In the genomic region with DNA sequence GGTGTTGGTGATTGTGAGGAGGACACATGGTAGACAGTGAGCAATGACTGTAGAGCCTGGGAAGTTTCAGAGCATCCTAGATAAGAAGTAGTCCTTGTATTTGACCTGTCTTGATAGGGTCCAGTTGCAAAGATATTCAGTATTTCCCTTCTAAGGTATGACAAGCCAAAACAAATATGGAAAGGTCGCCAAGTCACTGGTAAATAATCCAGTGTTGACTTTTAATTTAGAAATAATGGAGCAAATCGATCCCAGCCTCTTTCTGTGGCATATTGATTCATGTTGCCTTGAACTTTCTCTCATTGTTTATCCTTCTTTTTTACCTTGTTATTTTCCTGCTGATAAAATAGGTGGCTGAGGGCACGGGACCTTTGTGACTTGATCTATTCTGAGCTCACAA, we compare ENCODE assay signal across 33 mouse cellular contexts.
"Had no signal": no experiment of that assay in that cellular context is flagged by ENCODE, and none has a peak within 500 bp of the region (broad histone marks: within the 10 kb centered on the region; RNA-seq: fewer than 3 reads in every experiment).

No protein-coding gene starts in this region.

- H3K4me1 ChIP-seq: hindbrain, embryonic 12.5 days had no signal

- H3K36me3 ChIP-seq: heart, embryonic 10.5 days; heart, embryonic 12.5 days; heart, embryonic 15.5 days; hindbrain, embryonic 10.5 days; hindbrain, embryonic 12.5 days; hindbrain, embryonic 13.5 days; hindbrain, embryonic 15.5 days; intestine, embryonic 15.5 days; kidney, embryonic 15.5 days had no signal

- H3K27ac ChIP-seq: heart, embryonic 10.5 days; heart, embryonic 13.5 days; heart, embryonic 15.5 days; hindbrain, embryonic 10.5 days; hindbrain, embryonic 12.5 days; hindbrain, embryonic 13.5 days; hindbrain, embryonic 14.5 days; hindbrain, embryonic 15.5 days; hindbrain, postnatal 0 days; intestine, embryonic 15.5 days; kidney, embryonic 15.5 days; kidney, postnatal 0 days; layer of hippocampus, adult 2 months had no signal

- ATAC-seq: hindbrain, embryonic 16.5 days; hindbrain, postnatal 0 days; inflammation-experienced regulatory T-cells, adult 6 months; intestine, embryonic 15.5 days; intestine, embryonic 16.5 days; intestine, postnatal 0 days had no signal

- H3K27me3 ChIP-seq: heart, embryonic 12.5 days; heart, embryonic 13.5 days; heart, embryonic 15.5 days; hindbrain, embryonic 12.5 days; hindbrain, embryonic 13.5 days; hindbrain, embryonic 15.5 days; intestine, embryonic 15.5 days; kidney, embryonic 15.5 days had no signal

- DNase-seq: heart, postnatal 10 days; heart, postnatal 14 days; heart, postnatal 36 days; heart, postnatal 4 days; kidney, adult 11 months; kidney, adult 18-20 months; kidney, adult 8-10 months; kidney, adult 9 months; kidney, postnatal 10 days; kidney, postnatal 14 days; kidney, postnatal 25 days; kidney, postnatal 4 days; layer of hippocampus, adult 9-11 months; layer of hippocampus, postnatal 36 days had no signal

- H3K9me3 ChIP-seq: heart, embryonic 10.5 days; heart, embryonic 12.5 days; heart, embryonic 13.5 days; heart, embryonic 15.5 days; hindbrain, embryonic 10.5 days; hindbrain, embryonic 12.5 days; hindbrain, embryonic 13.5 days; hindbrain, embryonic 15.5 days; intestine, embryonic 15.5 days; kidney, embryonic 15.5 days had no signal

- H3K4me3 ChIP-seq: heart, embryonic 10.5 days; heart, embryonic 12.5 days; heart, embryonic 13.5 days; heart, embryonic 15.5 days; hindbrain, embryonic 10.5 days; hindbrain, embryonic 12.5 days; hindbrain, embryonic 13.5 days; hindbrain, embryonic 15.5 days; intestine, embryonic 15.5 days; kidney, embryonic 15.5 days; layer of hippocampus, adult 2 months had no signal

- H3K9ac ChIP-seq: heart, embryonic 12.5 days; heart, embryonic 13.5 days; heart, embryonic 15.5 days; hindbrain, embryonic 12.5 days; hindbrain, embryonic 13.5 days; hindbrain, embryonic 14.5 days; hindbrain, embryonic 15.5 days; intestine, embryonic 15.5 days; kidney, embryonic 15.5 days had no signal

- H3K4me2 ChIP-seq: heart, embryonic 11.5 days; heart, embryonic 12.5 days; heart, embryonic 13.5 days; heart, embryonic 15.5 days; hindbrain, embryonic 12.5 days; hindbrain, embryonic 13.5 days; hindbrain, embryonic 14.5 days; hindbrain, embryonic 15.5 days; intestine, embryonic 15.5 days; kidney, embryonic 15.5 days had no signal
